Mouse (Mus musculus) kidney, embryonic 16.5 days (tissue): ENCODE results near the gene Frzb. TPM values are rescaled to one million over a fixed set of nuclear protein-coding genes. Genes with fewer than 3 reads are reported as not detected.

Experiments used
- ATAC-seq: fragments of 200-750 bp; cut with Nextera tagmentation; 2 replicates; pipeline ENCODE4 v1.8.0; 2017; ENCODE audit warnings: moderate TSS enrichment; ENCODE audit not compliant: low FRiP score, low TSS enrichment
- H3K27ac ChIP-seq: fragments of 300-500 bp; sonication (generic); 2 replicates; pipeline ENCODE4 v1.5.1; 2014; ENCODE audit warnings: low read length
- H3K27me3 ChIP-seq: fragments of 300-500 bp; sonication (generic); 2 replicates; pipeline ENCODE4 v1.6.1; 2014; ENCODE audit warnings: low read length, control low read depth, mixed read lengths; ENCODE audit not compliant: insufficient read depth
- H3K36me3 ChIP-seq: fragments of 300-500 bp; sonication (generic); 2 replicates; pipeline ENCODE4 v1.6.1; 2014; ENCODE audit warnings: low read length, control low read depth, mixed read lengths; ENCODE audit not compliant: insufficient read depth
- H3K4me1 ChIP-seq: fragments of 300-500 bp; sonication (generic); 2 replicates; pipeline ENCODE4 v1.6.1; 2014; ENCODE audit warnings: low read length, control low read depth, mixed read lengths; ENCODE audit not compliant: insufficient read depth
- H3K4me2 ChIP-seq: fragments of 300-500 bp; sonication (generic); replicated peaks from 2 replicates; pipeline ENCODE4 v1.6.1; 2014; ENCODE audit warnings: low read depth, low read length
- H3K4me3 ChIP-seq: fragments of 300-500 bp; sonication (generic); 2 replicates; pipeline ENCODE4 v1.5.1; 2014; ENCODE audit warnings: mild to moderate bottlenecking, low read length
- H3K9ac ChIP-seq: fragments of 300-500 bp; sonication (generic); replicated peaks from 2 replicates; pipeline ENCODE4 v1.6.1; 2014; ENCODE audit warnings: low read length
- H3K9me3 ChIP-seq: fragments of 300-500 bp; sonication (generic); 2 replicates; pipeline ENCODE4 v1.6.1; 2016; ENCODE audit warnings: low read length, control low read depth
- WGBS: fragments of 180-500 bp; shearing (Covaris S2); extraction: QIAGEN DNeasy Blood & Tissue Kit; methylation state at CpG from one replicate; pipeline ENCODE4 v1.1.7; 2014; 5-methylcytosine and 5-hydroxymethylcytosine counted together
- polyA plus RNA-seq: library from polyadenylated mRNA; unstranded; fragments of >200 nt; fragmentation: Nextera tagmentation; extraction: Ambion mirVana; gene quantifications from 2 replicates; pipeline ENCODE4 v1.2.1, GENCODE M21; 2015

The Frzb gene
- polyA plus RNA-seq, 1 experiment from 2014 or later: 24.7 TPM

DNA sequence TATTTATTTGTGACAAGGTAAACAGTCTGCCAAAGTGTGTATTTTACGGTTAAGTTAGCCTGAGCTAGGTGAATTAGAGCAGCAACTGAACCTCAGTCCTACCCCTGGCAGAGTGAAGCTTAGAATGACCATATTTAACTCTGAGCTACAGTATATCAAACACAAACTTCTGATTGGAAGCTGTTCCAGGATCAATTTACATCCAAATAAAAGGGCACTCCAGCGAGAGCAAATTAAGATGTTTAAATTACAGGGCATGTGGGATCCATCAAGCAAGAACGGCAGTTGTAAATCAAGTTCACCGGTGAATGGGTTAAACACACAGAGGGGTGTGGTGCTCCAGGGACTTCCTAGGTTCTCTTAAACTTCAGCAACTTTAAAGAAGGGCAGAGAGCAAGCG, 42.7 kb downstream of the Frzb start:
- Histone ChIP-seq H3K4me1 (peaks cover 19% of the 10 kb centered on the region), H3K9ac (no peak overlapping the region), H3K4me2 (no peak overlapping the region; the same call in 1 of the 2 replicates), H3K36me3 (no peaks in the 10 kb centered on the region), H3K9me3 (no peaks in the 10 kb centered on the region), H3K27me3 (no peaks in the 10 kb centered on the region), H3K27ac (no peak overlapping the region), H3K4me3 (no peak overlapping the region)
- peak; percentile 71; the same call in 1 of the 2 replicates for ATAC-seq
- WGBS: 5% methylated on average over 5 of the region's 5 CpGs

DNA sequence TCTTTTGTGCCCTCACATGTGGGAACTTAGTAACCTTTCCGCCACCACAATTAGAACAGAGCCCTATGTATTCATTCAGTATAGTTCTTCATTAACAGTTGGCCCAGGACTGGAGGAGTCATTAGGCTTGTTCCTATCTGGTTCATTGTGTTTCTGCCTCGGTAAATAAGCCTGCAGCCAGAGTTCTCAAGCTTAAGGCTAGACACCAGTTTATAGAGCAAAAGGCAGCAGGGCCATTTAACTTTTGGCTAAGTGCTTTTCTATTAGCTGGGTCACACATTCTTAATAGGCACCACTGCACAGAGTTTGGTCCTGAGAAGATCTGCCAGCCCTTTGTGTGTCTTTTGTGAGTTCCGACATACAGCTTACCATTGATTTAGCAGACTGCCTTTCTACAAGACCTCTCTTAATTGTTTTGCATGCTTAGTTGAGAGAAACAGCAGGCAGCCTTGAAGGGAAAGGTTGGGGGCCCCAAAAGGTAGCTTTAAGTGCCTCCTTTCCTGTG, 48.8 kb downstream of the Frzb start:
- Histone ChIP-seq H3K36me3 (no peaks in the 10 kb centered on the region), H3K27ac (no peak overlapping the region), H3K4me2 (no peak overlapping the region), H3K27me3 (no peaks in the 10 kb centered on the region), H3K4me3 (no peak overlapping the region), H3K9me3 (no peaks in the 10 kb centered on the region), H3K9ac (no peak overlapping the region), H3K4me1 (peaks cover 7% of the 10 kb centered on the region; the same call in 1 of the 2 replicates)
- peak; percentile 71; the same call in 1 of the 2 replicates for ATAC-seq
- 19% methylated on average over 3 of the region's 3 CpGs for WGBS

DNA sequence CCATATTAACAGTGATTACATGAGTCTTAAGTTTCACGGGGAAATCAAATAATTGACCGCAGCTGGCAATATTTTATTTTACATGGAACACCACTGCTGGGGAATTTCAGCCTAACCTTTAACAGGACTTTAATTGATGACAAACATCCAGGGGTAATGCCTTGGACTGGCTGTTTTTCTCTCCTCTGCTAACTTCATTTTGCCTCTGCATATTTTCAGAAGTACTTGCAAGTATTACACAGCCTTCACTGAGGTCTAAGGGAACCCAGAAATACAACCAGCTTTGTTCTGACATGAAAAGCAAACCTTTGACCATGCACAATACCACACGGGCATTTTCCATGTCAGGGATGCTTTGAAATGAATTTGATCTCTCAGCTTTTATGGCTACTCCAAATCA, 50.6 kb downstream of the Frzb start:
- peaks cover 7% of the 10 kb centered on the region; the same call in 1 of the 2 replicates for H3K4me1 ChIP-seq
- no peak overlapping the region for H3K9ac ChIP-seq
- H3K4me3 ChIP-seq: no peak overlapping the region
- H3K9me3 ChIP-seq: no peaks in the 10 kb centered on the region
- H3K36me3 ChIP-seq: no peaks in the 10 kb centered on the region
- H3K27me3 ChIP-seq: no peaks in the 10 kb centered on the region
- 22% methylated on average over 3 of the region's 3 CpGs for WGBS
- ATAC-seq: no peak
- no peak overlapping the region for H3K27ac ChIP-seq
- H3K4me2 ChIP-seq: no peak overlapping the region

DNA sequence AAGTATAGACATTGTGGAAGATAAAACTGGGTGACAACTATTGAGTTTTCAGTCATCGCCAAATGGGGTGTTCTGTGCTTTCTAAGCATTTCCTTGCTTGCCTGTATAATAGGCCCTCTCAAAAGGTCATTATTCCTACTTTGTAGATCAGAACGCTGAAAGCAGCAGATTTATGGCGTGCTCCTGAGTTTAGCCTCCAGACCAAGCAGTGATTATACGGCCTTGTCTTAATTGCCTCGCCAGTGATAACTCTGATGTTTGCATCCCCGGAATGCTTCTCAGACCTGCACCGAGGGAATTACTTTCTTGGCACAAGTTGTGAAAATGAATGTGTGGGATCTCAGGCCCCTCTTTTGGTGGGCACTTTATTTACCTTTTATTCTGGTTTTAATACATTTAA, 51.4 kb downstream of the Frzb start:
- no peaks in the 10 kb centered on the region for H3K36me3 ChIP-seq
- no peak overlapping the region for H3K9ac ChIP-seq
- no peak for ATAC-seq
- 25% methylated on average over 7 of the region's 7 CpGs for WGBS
- peaks cover 7% of the 10 kb centered on the region; the same call in 1 of the 2 replicates for H3K4me1 ChIP-seq
- H3K27ac ChIP-seq: no peak overlapping the region
- no peak overlapping the region for H3K4me3 ChIP-seq
- no peaks in the 10 kb centered on the region for H3K27me3 ChIP-seq
- H3K4me2 ChIP-seq: no peak overlapping the region
- H3K9me3 ChIP-seq: no peaks in the 10 kb centered on the region

DNA sequence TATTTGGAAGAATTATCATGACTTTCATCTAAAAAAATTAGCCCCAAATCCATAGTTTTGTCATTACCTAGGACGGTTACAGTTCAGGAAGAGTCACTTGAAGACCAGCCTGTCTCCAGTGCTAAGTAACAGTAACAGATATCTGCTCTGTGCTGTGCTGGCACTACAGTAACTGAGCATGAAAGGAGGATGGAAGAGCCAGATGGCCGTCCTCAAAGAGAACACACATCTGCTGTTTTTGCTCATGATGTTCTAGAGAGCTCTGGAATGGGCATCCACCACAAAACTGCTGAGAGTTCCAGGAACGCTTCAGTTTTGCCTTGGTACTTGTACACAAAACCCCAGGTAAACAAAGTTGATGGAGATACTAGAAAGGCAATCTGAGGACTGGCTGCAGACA, 59.1 kb downstream of the Frzb start:
- no peak for ATAC-seq
- Histone ChIP-seq H3K4me3 (no peak overlapping the region), H3K27ac (no peak overlapping the region), H3K9me3 (no peaks in the 10 kb centered on the region), H3K4me1 (no peaks in the 10 kb centered on the region), H3K27me3 (no peaks in the 10 kb centered on the region), H3K4me2 (no peak overlapping the region), H3K36me3 (no peaks in the 10 kb centered on the region), H3K9ac (no peak overlapping the region)
- WGBS: 74% methylated on average over 3 of the region's 3 CpGs

DNA sequence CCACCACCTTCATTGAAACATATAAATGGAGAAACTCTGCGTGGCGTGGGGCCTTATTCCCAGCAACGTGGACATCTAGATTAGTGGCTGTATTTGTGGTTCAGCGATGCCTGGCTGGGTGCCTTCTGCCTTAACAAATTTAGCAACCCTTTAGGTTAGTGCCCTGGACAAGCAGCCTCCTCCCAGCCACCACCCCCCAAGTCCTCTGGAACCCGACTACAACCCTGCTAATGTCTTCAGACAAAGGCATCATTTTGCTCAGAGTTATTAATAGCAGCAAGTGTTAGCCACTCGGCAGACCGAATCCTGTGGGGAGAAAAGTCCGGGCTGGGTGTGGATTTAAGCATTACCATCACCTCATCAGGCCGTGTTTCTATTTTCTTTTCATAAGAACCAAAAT, 59.8 kb downstream of the Frzb start:
- H3K36me3 ChIP-seq: no peaks in the 10 kb centered on the region

DNA sequence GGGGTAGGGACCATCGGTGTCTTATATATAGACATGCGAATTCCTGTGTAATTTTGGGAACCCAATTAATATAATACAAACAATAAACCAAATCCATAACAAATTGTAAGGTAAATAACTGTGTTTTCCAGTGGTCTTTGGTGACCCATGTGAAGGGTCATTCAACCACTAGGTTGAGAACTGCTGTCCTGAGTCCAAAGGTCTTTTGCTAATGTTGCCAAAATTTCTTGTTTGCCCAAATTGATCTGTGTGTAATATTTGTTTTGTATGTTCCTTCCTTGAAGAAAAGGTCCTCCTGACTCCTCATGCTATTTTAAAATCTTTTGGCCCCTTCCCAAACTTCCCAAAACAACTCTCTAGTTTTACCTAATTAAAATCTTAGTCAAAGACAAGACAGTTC, 61.2 kb downstream of the Frzb start:
- Histone ChIP-seq H3K4me2 (no peak overlapping the region), H3K4me1 (no peaks in the 10 kb centered on the region), H3K27ac (no peak overlapping the region), H3K9ac (no peak overlapping the region), H3K4me3 (no peak overlapping the region), H3K9me3 (no peaks in the 10 kb centered on the region), H3K27me3 (no peaks in the 10 kb centered on the region), H3K36me3 (no peaks in the 10 kb centered on the region)
- 93% methylated on average over 2 of the region's 2 CpGs for WGBS
- ATAC-seq: no peak

More for the DNA sequence above, 59.8 kb downstream of the Frzb start:
- Histone ChIP-seq H3K27ac (no peak overlapping the region), H3K9ac (no peak overlapping the region), H3K27me3 (no peaks in the 10 kb centered on the region), H3K4me3 (no peak overlapping the region), H3K4me1 (no peaks in the 10 kb centered on the region), H3K9me3 (no peaks in the 10 kb centered on the region), H3K4me2 (no peak overlapping the region)
- ATAC-seq: no peak
- 70% methylated on average over 9 of the region's 9 CpGs for WGBS

DNA sequence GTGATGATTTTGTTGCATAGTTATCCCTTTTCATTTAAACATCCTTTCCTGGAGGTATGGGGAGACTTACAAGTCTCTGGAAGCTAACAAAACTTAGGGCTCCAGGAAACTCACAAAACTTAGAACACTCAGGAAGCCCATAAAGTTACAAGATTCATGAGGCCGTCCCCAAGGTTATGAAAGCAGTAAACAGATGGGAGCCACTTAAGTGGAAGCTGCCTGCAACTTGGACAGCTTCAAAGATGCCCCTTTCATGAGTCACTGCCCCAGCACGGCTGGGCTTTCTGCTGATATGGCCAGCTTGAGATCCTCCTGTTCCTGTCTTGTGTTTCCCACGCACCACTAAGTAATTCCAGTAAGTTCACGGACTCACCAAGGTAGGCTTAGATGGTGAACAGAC, 63.0 kb downstream of the Frzb start:
- 17% methylated on average over 4 of the region's 4 CpGs for WGBS
- Histone ChIP-seq H3K4me1 (no peaks in the 10 kb centered on the region), H3K9ac (no peak overlapping the region), H3K36me3 (no peaks in the 10 kb centered on the region), H3K27ac (no peak overlapping the region), H3K4me2 (no peak overlapping the region), H3K27me3 (no peaks in the 10 kb centered on the region), H3K9me3 (no peaks in the 10 kb centered on the region), H3K4me3 (no peak overlapping the region)
- ATAC-seq: no peak; the same call in 1 of the 2 replicates

DNA sequence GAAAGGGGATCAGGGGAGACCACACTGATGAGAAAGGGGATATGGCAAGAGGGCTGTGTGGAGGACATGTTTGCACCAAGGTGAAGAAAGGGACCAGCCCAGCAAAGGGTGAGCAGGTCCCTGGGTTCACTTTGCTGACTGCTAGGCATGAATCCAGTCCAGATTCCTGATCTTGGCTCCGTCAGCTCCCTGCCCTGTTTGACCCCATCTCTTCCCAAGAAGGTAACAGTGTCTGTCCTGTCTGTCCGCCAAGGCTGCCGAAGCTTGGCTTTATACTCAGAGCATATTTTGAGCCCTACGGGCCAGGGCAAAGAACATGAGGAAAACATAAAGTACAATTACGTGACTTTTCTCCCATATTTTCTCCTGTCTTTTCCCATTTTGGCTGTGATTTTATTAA, 67.6 kb downstream of the Frzb start:
- no peaks in the 10 kb centered on the region for H3K27me3 ChIP-seq
- no peaks in the 10 kb centered on the region for H3K4me1 ChIP-seq
- H3K27ac ChIP-seq: no peak overlapping the region
- no peak overlapping the region for H3K4me3 ChIP-seq
- H3K9ac ChIP-seq: no peak overlapping the region
- no peaks in the 10 kb centered on the region for H3K36me3 ChIP-seq
- 74% methylated on average over 5 of the region's 5 CpGs for WGBS
- no peak for ATAC-seq
- peaks cover 2% of the 10 kb centered on the region; the same call in 1 of the 2 replicates for H3K9me3 ChIP-seq
- no peak overlapping the region for H3K4me2 ChIP-seq

DNA sequence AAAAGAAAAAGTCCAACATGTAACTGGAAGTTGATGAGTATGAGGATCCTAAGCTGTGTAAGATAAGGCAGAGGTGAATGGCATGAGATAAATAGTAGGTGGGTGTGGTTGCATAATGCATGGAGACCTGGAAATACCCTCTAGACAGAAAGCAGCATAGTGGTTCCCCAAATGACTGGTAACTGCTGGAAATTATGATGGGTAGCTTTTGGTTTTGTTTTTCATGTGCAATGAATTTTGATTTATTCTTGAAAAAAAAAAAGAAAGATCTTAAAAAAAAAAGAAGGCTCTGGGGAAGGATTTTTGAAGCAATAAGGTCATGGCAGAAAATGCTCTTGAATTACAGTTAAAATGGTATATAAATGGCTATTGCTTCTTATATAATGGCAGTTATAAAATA, 72.5 kb downstream of the Frzb start:
- no peak for ATAC-seq
- Histone ChIP-seq H3K4me1 (no peaks in the 10 kb centered on the region), H3K4me2 (no peak overlapping the region)

More for the DNA sequence above, 72.5 kb downstream of the Frzb start:
- H3K36me3 ChIP-seq: no peaks in the 10 kb centered on the region
- H3K9me3 ChIP-seq: peaks cover 2% of the 10 kb centered on the region; the same call in 1 of the 2 replicates
- H3K27me3 ChIP-seq: no peaks in the 10 kb centered on the region
- H3K4me3 ChIP-seq: no peak overlapping the region
- no peak overlapping the region for H3K9ac ChIP-seq
- no peak overlapping the region for H3K27ac ChIP-seq
